Mouse (Mus musculus): ENCODE data around the gene Lsm11. TPM values are rescaled to one million over a fixed set of nuclear protein-coding genes. Genes with fewer than 3 reads are reported as not detected.
A peak's percentile ranks its signal among the peaks of the same experiment; 100 is the strongest.
"Not testable (repeated sequence)": the region's sequence is repeated elsewhere in the genome, so short reads cannot be mapped to it uniquely, and the experiment has no call there.

The Lsm11 gene
- polyA plus RNA-seq, 1 experiment from 2014 or later, result 5.2 TPM

DNA sequence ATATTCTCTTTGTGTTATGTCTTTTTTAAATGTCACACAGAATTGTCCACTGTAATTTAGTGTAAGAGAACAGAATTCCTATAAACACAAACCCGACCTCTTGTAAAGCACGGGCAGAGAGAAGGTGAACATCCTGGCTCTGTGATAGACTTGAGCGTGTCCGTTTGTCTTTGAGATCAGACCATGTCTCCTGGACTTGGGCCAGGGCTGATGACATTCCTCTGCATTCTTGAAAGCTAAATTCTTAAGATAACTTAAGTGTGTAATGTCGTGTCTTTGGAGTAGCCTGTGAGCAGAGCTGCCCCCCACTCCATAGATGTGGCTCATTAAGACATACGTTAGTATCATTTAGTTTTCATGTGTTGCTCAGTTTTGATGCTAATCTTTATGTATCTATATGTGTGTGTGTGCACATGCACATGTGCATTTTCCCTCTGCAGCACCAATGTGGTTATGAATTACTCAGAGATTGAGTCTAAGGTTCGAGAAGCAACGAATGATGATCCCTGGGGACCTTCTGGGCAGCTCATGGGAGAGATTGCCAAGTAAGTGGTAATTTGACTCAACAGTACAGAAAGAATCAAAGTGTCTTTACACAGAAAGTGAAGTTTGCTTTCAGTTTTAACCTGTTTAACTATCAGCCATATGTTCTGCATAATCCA is 61.3 kb downstream of the Lsm11 start:
- Histone ChIP-seq H3K36me3 (peaks cover 34% of the 10 kb centered on the region), H3K27me3 (no peaks in the 10 kb centered on the region), H3K4me3 (replicated peaks) (no peak overlapping the region), H3K9me3 (replicated peaks) (no peaks in the 10 kb centered on the region), H3K4me2 (replicated peaks) (no peak overlapping the region), H3K27ac (replicated peaks) (no peak overlapping the region), H3K4me1 (peaks cover 20% of the 10 kb centered on the region), H3K9ac (no peak overlapping the region)
- 45% methylated on average over 8 of the region's 8 CpGs for WGBS
- ATAC-seq (ENCODE audit: insufficient number of reproducible peaks, low FRiP score, low TSS enrichment, low read depth), result no peak; the same call in 1 of the 2 replicates

DNA sequence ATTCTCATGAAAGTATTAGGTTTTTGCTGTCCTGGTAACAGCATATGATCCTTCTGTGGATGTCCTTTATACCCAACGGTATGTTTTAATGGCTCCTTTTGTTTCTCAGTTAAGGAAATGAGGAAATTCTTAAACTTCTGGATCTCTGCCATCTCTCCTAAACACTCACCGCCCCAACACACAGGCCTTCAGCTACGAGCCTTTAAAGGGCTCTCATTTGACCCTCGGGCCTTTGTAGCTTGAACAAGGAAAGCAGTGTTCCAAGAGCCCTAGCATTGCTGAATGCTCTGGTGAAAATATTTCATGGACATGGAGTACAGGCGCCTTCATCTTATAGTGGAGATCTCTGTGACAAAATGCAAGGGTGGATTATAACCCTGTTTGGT is 63.1 kb downstream of the Lsm11 start:
- Histone ChIP-seq H3K27ac (replicated peaks) (0 out of 2 replicates have a peak overlapping the region, but pooled peaks have one; percentile 25), H3K36me3 (peaks cover 20% of the 10 kb centered on the region), H3K4me2 (replicated peaks) (no peak overlapping the region), H3K27me3 (no peaks in the 10 kb centered on the region), H3K9ac (no peak overlapping the region), H3K4me1 (peaks cover 20% of the 10 kb centered on the region), H3K4me3 (replicated peaks) (no peak overlapping the region), H3K9me3 (replicated peaks) (no peaks in the 10 kb centered on the region)
- WGBS, result 24% methylated on average over 5 of the region's 5 CpGs
- no peak for ATAC-seq (ENCODE audit: insufficient number of reproducible peaks, low FRiP score, low TSS enrichment, low read depth)

DNA sequence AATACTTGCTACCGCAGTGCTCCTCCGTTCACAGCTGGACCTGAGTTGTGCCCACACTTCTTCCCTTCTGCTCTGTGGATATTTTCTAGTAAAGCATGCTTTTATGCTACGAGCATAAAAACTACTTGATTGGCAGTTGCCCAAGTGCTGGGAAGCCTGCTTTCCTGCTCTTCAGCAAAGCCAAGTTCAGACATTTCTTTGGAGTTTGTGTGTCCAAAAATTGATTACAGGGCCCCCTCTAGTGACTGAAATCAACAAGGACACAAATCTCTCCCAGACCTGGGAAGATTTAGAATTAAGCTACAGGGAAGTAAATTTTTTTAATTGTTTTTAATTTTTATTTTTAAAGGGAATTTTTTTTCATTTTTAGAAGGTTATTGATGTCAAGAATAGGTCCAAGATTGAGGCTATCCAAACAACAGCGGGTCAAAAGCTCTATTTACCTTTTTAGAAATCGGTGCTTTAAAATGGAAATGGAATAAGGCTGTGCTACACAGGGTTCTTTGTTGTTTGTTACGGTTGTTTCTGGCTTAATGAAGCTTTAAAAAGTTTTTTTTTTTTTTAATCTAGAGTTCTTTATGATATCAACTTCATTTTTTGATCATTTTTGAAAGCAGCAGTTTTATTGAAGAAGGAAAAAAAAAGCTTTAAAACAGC is 63.6 kb downstream of the Lsm11 start:
- H3K27ac ChIP-seq (replicated peaks), result 0 out of 2 replicates have a peak overlapping the region, but pooled peaks have one; percentile 25
- peaks cover 15% of the 10 kb centered on the region; the same call in 1 of the 2 replicates for H3K36me3 ChIP-seq
- H3K9me3 ChIP-seq (replicated peaks), result no peaks in the 10 kb centered on the region
- no peak overlapping the region for H3K4me3 ChIP-seq (replicated peaks)
- H3K9ac ChIP-seq, result no peak overlapping the region
- H3K27me3 ChIP-seq, result no peaks in the 10 kb centered on the region
- no peak overlapping the region for H3K4me2 ChIP-seq (replicated peaks)
- H3K4me1 ChIP-seq, result peaks cover 20% of the 10 kb centered on the region
- ATAC-seq (ENCODE audit: insufficient number of reproducible peaks, low FRiP score, low TSS enrichment, low read depth), result no peak
- 44% methylated on average over 6 of the region's 6 CpGs for WGBS

DNA sequence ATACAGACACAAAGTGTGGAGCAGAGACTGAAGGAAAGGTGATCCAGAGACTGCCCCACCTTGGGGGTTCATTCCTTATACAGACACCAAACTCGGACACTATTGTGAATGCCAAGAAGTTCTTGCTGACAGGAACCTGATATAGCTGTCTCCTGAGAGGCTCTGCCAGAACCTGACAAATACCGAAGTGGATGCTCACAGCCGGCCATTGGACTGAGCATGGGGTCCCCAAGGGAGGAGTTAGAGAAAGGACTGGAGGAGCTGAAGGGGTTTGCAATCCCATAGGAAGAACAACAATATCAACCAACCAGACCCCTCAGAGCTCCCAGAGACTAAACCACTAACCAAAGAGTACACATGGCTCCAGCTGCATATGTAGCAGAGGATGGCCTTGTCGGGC is 65.4 kb downstream of the Lsm11 start:
- not testable (repeated sequence) for H3K4me3 ChIP-seq (replicated peaks); H3K27ac ChIP-seq (replicated peaks); H3K4me2 ChIP-seq (replicated peaks); H3K36me3 ChIP-seq; H3K9ac ChIP-seq; H3K27me3 ChIP-seq; ATAC-seq (ENCODE audit: insufficient number of reproducible peaks, low FRiP score, low TSS enrichment, low read depth); H3K9me3 ChIP-seq (replicated peaks)
- 64% methylated on average over 4 of the region's 4 CpGs for WGBS
- peaks cover 20% of the 10 kb centered on the region for H3K4me1 ChIP-seq

Other genes starting within 250 kb of the Lsm11 start
- gene Clint1, start 92.9 kb downstream of the Lsm11 start, polyA plus RNA-seq (2015; fragmentation: Nextera tagmentation; extraction: Ambion mirVana), result 82.3 and 87.6 TPM in 2 replicates
- 12.2 and 13.0 TPM in 2 replicates for gene Thg1l, start 10.6 kb upstream of the Lsm11 start, polyA plus RNA-seq (2015; fragmentation: Nextera tagmentation; extraction: Ambion mirVana)
- 0.20 and 0.23 TPM in 2 replicates for gene Sox30, start 35.4 kb upstream of the Lsm11 start, polyA plus RNA-seq (2015; fragmentation: Nextera tagmentation; extraction: Ambion mirVana)
- 3.9 and 7.7 TPM in 2 replicates for gene Gm12166, start 107.4 kb upstream of the Lsm11 start, polyA plus RNA-seq (2015; fragmentation: Nextera tagmentation; extraction: Ambion mirVana)
- 13.4 and 14.1 TPM in 2 replicates for gene Adam19, start 111.1 kb upstream of the Lsm11 start, polyA plus RNA-seq (2015; fragmentation: Nextera tagmentation; extraction: Ambion mirVana)
- gene Nipal4, start 221.6 kb upstream of the Lsm11 start, polyA plus RNA-seq (2015; fragmentation: Nextera tagmentation; extraction: Ambion mirVana), result 7.1 and 9.5 TPM in 2 replicates

All from embryonic facial prominence, embryonic 15.5 days (tissue).